Mouse (Mus musculus): ENCODE measurements around the gene Lypd4. TPM values are rescaled to one million over a fixed set of nuclear protein-coding genes. Genes with fewer than 3 reads are reported as not detected.

The Lypd4 gene
- total and polyA plus RNA-seq, 3 experiments = 0.11 TPM; not detected in 2

DNA sequence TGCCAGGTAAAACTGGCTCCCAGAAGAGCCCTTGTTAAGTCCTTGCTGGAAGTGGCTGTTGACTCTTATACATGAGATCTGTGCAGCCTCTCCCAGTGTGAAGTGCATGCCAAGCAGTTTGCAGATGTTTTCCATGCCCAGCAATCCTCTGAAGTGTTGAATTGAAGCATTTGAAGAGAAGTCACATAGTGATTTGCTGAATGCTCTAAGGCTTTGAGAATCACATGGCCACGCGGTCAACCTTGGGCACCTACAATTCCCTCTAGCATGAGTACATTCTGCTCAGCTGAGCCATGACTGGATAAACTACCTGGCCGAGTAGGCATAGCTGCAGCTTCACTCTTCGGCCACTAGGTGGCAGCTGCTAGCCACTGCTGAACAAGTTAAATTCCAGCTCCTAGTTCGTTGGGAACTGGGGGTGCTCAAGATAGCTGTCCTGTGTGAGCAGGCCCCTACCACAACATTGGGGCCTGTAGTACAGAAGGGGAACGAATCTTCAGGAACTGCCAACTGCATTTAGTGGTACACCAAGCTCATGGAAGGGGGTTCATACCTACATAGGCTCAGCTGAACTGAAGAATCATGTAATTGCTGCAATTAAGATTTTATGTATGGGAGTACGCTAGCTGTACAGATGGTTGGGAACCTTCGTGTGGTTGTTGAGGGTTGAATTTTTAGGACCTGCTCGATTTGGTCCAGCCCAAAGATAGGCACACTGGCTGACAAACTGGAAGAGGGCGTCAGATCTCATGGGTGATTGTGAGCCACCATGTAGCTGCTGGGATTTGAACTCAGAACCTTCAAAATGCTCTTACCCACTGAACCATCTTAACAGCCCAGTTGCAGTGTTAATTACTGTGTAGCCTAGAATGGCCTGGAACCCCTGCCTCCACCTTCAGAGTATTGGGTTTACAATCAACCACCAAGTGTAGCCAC lies 20.8 kb upstream of the Lypd4 start:
- TF ChIP-seq POLR2AphosphoS5 (IDR thresholded peaks at IDR 0.05; ENCODE audit: insufficient replicate concordance, low read depth, low read length) (peak; percentile 84; the same call in 1 of the 2 replicates), CTCF (IDR thresholded peaks at IDR 0.05; ENCODE audit: low read depth, low read length) (peak; percentile 98), TAL1 (conservative IDR thresholded peaks at IDR 0.05; ENCODE audit: low read depth, low read length) (no peak), GATA2 (IDR thresholded peaks at IDR 0.05; ENCODE audit: borderline replicate concordance, low read depth, low read length) (no peak), GATA1 (IDR thresholded peaks at IDR 0.05; ENCODE audit: borderline replicate concordance, low read length) (no peak)
- ATAC-seq (ENCODE audit: extremely low read depth, insufficient number of reproducible peaks, low FRiP score, poor library complexity, severe bottlenecking) (peak; percentile 31; the same call in 1 of the 2 replicates), DNase-seq (ENCODE audit: low spot score) (peak; percentile 57)
- peaks cover 61% of the 10 kb centered on the region for H3K36me3 ChIP-seq (replicated peaks)
- peaks cover 52% of the 10 kb centered on the region for H3K4me1 ChIP-seq (ENCODE audit: insufficient read depth, low read depth, low read length)
- H3K9me3 ChIP-seq (replicated peaks) = no peaks in the 10 kb centered on the region
- no peaks in the 10 kb centered on the region for H3K27me3 ChIP-seq (ENCODE audit: insufficient read depth, low read length)
- H3K4me3 ChIP-seq (ENCODE audit: low read depth, low read length) = no peak overlapping the region

DNA sequence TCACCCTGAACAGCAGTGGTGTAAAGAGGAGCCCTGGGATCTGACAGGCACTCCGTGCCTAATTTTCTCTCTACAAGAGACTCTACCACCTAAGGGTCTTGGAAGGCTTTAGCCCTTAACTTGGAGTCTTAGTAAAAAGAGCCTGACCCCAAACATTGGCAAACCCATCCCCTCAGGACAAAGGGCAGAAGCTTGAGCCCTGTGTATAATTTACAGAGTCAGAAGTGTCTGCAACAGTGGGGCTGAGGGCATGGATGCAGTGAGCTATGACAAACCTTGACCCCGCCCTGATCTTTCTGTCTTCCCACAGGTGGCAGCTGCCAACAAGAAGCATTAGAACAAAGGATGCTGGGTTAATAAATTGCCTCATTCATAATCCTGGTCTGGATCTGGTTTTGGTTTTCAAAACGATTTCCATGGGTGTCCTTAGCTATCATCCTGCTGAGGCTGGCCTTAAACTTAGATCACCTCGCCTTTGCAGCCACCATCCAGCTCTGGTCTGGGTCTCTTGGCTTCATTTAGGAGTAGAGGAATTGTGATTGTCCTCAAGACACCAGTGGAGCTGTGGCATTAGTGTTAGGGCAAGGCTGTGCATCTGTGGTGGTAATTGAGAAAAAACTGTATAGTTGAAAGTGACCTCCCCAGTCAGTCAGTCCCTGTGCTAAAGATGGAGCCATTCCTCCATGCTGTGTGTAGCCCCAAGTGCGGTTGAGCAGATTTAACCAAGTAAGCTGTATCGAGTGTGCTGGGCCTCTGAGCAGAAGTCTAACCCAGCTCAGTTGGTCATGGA lies 19.9 kb upstream of the Lypd4 start:
- TF ChIP-seq TAL1 (conservative IDR thresholded peaks at IDR 0.05; ENCODE audit: low read depth, low read length) (no peak), CTCF (IDR thresholded peaks at IDR 0.05; ENCODE audit: low read depth, low read length) (no peak), POLR2AphosphoS5 (IDR thresholded peaks at IDR 0.05; ENCODE audit: insufficient replicate concordance, low read depth, low read length) (no peak), GATA2 (IDR thresholded peaks at IDR 0.05; ENCODE audit: borderline replicate concordance, low read depth, low read length) (no peak), GATA1 (IDR thresholded peaks at IDR 0.05; ENCODE audit: borderline replicate concordance, low read length) (no peak)
- Histone ChIP-seq H3K4me3 (ENCODE audit: low read depth, low read length) (no peak overlapping the region), H3K27me3 (ENCODE audit: insufficient read depth, low read length) (no peaks in the 10 kb centered on the region), H3K36me3 (replicated peaks) (peaks cover 69% of the 10 kb centered on the region), H3K4me1 (ENCODE audit: insufficient read depth, low read depth, low read length) (peaks cover 52% of the 10 kb centered on the region), H3K9me3 (replicated peaks) (no peaks in the 10 kb centered on the region)
- ATAC-seq (ENCODE audit: extremely low read depth, insufficient number of reproducible peaks, low FRiP score, poor library complexity, severe bottlenecking) (no peak), DNase-seq (ENCODE audit: low spot score) (no peak)

DNA sequence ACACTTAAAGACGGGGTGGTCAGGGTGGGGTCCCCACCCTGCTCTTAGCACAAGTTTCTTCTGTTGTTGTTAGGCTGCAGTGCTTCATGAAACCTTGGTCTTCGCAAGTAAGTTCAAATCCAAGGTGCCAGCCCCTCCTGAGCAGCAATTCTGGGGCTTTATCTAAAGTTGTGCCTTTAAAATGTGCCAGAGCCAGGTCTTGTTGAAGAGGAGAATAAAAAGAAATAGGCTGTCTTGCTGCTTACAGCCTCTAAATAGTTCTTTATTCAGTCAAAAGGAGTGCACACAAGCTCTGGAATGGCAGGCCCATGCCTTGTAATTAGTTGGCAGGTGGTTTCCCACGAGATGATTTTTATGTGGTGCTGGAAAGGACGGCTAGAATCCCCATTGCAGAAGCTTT lies 17.4 kb upstream of the Lypd4 start:
- peak overlapping the region; percentile 97 for H3K4me3 ChIP-seq (ENCODE audit: low read depth, low read length)

DNA sequence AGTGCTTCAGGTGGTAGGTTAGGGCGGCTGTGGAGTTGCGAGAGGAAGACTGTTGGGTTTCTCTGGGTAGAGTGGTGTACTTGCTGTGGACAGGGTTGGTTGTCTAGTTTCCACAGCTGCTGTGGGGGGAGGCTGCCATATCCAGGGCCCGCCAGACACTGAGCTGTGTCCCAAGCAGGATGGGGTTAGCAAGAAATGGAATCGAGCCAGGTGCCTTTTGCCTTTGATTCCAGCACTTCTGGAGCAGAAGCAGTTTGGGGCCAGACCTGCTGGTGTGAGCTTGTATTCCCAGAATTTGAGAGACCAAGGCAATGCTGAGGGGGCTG lies 16.5 kb upstream of the Lypd4 start:
- peaks cover 66% of the 10 kb centered on the region for H3K36me3 ChIP-seq (replicated peaks)
- peaks cover 58% of the 10 kb centered on the region for H3K4me1 ChIP-seq (ENCODE audit: insufficient read depth, low read depth, low read length)
- no peak for DNase-seq (ENCODE audit: low spot score)

More for the DNA sequence above, 17.4 kb upstream of the Lypd4 start:
- Histone ChIP-seq H3K4me1 (ENCODE audit: insufficient read depth, low read depth, low read length) (peaks cover 62% of the 10 kb centered on the region), H3K36me3 (replicated peaks) (peaks cover 69% of the 10 kb centered on the region), H3K27me3 (ENCODE audit: insufficient read depth, low read length) (0 out of 2 replicates have a peak, but pooled peaks cover 4% of the 10 kb centered on the region), H3K9me3 (replicated peaks) (no peaks in the 10 kb centered on the region)
- DNase-seq (ENCODE audit: low spot score) (no peak), ATAC-seq (ENCODE audit: extremely low read depth, insufficient number of reproducible peaks, low FRiP score, poor library complexity, severe bottlenecking) (no peak)
- TF ChIP-seq GATA2 (IDR thresholded peaks at IDR 0.05; ENCODE audit: borderline replicate concordance, low read depth, low read length) = no peak
- no peak for TF ChIP-seq POLR2AphosphoS5 (IDR thresholded peaks at IDR 0.05; ENCODE audit: insufficient replicate concordance, low read depth, low read length)
- no peak for TF ChIP-seq CTCF (IDR thresholded peaks at IDR 0.05; ENCODE audit: low read depth, low read length)
- TF ChIP-seq GATA1 (IDR thresholded peaks at IDR 0.05; ENCODE audit: borderline replicate concordance, low read length) = no peak
- TF ChIP-seq TAL1 (conservative IDR thresholded peaks at IDR 0.05; ENCODE audit: low read depth, low read length) = no peak

DNA sequence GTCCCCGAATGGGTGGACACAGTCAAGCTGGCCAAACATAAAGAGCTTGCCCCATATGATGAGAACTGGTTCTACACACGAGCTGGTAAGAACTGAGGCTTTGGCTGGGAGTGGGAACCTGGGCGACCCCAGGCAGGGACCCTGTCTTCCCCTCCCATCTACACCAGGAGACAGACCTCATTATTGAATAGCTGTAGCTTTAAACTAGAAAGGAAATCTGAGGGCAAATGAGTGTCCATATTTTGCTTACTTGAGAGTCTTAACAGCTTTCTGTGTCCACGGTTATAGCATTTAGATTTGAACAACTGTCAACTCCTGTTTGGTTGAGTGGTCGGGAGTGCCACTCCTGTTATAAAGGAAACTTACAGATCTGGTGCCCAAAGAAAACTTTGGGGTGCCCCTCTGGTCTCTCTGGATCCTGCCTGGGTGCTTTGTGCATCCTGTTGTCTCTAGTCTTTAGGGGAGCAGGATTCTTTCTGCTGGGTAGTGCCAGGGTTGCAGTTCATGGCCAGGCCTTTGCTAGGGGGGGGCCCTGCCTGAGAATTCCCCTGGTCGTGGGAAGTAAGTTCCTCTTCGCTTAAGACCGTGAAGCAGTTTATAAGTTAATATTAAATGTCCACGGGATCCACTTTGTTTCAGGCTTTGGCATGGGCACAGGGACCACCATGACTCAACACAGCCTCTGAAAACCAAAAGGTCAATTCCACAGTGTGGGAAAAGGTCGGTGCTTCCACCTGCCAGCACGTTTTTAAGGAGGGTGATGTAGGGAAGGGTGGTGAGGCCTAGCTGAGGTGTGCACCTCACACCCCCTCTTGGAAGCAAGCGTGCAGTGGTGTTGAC lies 15.9 kb upstream of the Lypd4 start:
- no peak for TF ChIP-seq GATA1 (IDR thresholded peaks at IDR 0.05; ENCODE audit: borderline replicate concordance, low read length)
- no peak for TF ChIP-seq GATA2 (IDR thresholded peaks at IDR 0.05; ENCODE audit: borderline replicate concordance, low read depth, low read length)
- TF ChIP-seq POLR2AphosphoS5 (IDR thresholded peaks at IDR 0.05; ENCODE audit: insufficient replicate concordance, low read depth, low read length) = no peak; the same call in 1 of the 2 replicates
- no peak for TF ChIP-seq TAL1 (conservative IDR thresholded peaks at IDR 0.05; ENCODE audit: low read depth, low read length)
- TF ChIP-seq CTCF (IDR thresholded peaks at IDR 0.05; ENCODE audit: low read depth, low read length) = no peak
- ATAC-seq (ENCODE audit: extremely low read depth, insufficient number of reproducible peaks, low FRiP score, poor library complexity, severe bottlenecking) = no peak
- DNase-seq (ENCODE audit: low spot score) = no peak
- H3K27me3 ChIP-seq (ENCODE audit: insufficient read depth, low read length) = peaks cover 10% of the 10 kb centered on the region
- H3K9me3 ChIP-seq (replicated peaks) = no peaks in the 10 kb centered on the region
- peaks cover 60% of the 10 kb centered on the region for H3K36me3 ChIP-seq (replicated peaks)
- H3K4me1 ChIP-seq (ENCODE audit: insufficient read depth, low read depth, low read length) = peaks cover 56% of the 10 kb centered on the region
- H3K4me3 ChIP-seq (ENCODE audit: low read depth, low read length) = peak overlapping the region; percentile 97

More for the DNA sequence above, 16.5 kb upstream of the Lypd4 start:
- ATAC-seq (ENCODE audit: extremely low read depth, insufficient number of reproducible peaks, low FRiP score, poor library complexity, severe bottlenecking) = no peak
- no peak for TF ChIP-seq GATA1 (IDR thresholded peaks at IDR 0.05; ENCODE audit: borderline replicate concordance, low read length)
- no peak for TF ChIP-seq POLR2AphosphoS5 (IDR thresholded peaks at IDR 0.05; ENCODE audit: insufficient replicate concordance, low read depth, low read length)
- no peak for TF ChIP-seq GATA2 (IDR thresholded peaks at IDR 0.05; ENCODE audit: borderline replicate concordance, low read depth, low read length)
- TF ChIP-seq CTCF (IDR thresholded peaks at IDR 0.05; ENCODE audit: low read depth, low read length) = no peak
- no peak for TF ChIP-seq TAL1 (conservative IDR thresholded peaks at IDR 0.05; ENCODE audit: low read depth, low read length)
- H3K4me3 ChIP-seq (ENCODE audit: low read depth, low read length) = peak overlapping the region; percentile 97
- H3K9me3 ChIP-seq (replicated peaks) = no peaks in the 10 kb centered on the region
- peaks cover 6% of the 10 kb centered on the region; the same call in 1 of the 2 replicates for H3K27me3 ChIP-seq (ENCODE audit: insufficient read depth, low read length)

Data from G1E (cell line).